Mouse (Mus musculus) bone marrow, adult 2 months (tissue): Measurements from ENCODE around the gene Dpysl5.

Experiments
- CTCF ChIP-seq: fragments of 200-500 bp; IDR thresholded peaks from 2 replicates; pipeline ENCODE4 v1.5.1; 2011; ENCODE audit warnings: low read length, control low read depth; ENCODE audit not compliant: control insufficient read depth, insufficient read depth
- POLR2A ChIP-seq: fragments of 200-500 bp; IDR thresholded peaks from 2 replicates; pipeline ENCODE4 v1.6.1; 2011; ENCODE audit warnings: low read depth, mild to moderate bottlenecking, control low read depth, low read length, borderline replicate concordance; ENCODE audit not compliant: control insufficient read depth

GRCm38 (mm10) chr5:30822689-30823088 lies 111.3 kb downstream of the Dpysl5 start:
- TF ChIP-seq CTCF, result no peak
- TF ChIP-seq POLR2A, result no peak
